Mouse (Mus musculus) sigmoid colon, adult 10 weeks (tissue): ENCODE data around the gene Ttc32. TPM values are rescaled to one million over a fixed set of nuclear protein-coding genes. Genes with fewer than 3 reads are reported as not detected.

Experiments
- polyA plus RNA-seq: library from polyadenylated mRNA; stranded (reverse); fragments of 350-450 nt; fragmentation: Illumina TruSeq; extraction: RNeasy Lipid Tissue Mini Kit (QIAGEN cat#74804); gene quantifications from one replicate; pipeline ENCODE4 v1.2.3, GENCODE M21; 2014; ENCODE audit warnings: low read depth, low replicate concordance

The Ttc32 gene
- 45.6 TPM for polyA plus RNA-seq

DNA sequence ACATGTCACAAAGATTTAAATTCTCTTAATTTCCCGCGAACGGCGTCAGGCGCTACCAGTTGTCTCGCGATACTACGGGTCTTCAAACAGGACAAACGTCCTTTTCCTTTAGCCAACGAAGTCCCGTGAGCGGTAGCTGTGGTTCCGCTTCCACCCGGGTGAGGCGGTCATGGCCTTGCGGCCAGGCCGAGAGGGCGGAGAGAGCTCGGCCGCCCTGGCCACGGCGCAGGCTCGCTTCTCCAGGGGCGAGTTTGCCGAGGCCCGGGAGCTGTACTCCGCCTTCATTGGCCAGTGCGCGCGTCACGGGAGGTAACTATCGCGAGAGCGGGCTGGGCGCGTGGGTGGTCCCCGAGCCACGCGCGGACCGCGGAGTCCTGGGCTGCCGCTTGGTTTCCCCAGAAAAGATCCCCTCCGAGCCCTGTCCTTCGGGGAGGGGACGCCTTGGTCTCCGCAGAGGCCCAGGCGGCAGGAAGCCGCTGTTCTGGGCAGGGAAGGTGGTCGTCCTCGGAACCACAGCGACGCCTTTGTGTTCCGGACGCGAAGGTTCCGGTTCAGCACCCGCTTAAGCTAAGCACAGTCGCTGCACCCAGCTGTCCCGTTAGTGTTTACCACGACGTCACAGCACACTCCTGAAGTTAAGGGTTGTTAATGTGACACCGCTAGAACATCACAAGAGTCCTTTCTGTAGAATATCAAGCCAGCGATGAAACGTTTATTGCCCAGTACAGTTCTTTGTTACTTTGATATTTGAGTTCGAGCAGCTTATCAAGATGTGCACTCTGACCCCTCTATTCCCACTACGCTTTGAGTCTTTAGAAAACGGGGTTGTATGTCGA is at the start of gene Ttc32:
TSS of gene Ttc32 (plus strand) at position 110 of the 836 bp plus-strand sequence.

Other genes starting within 250 kb of the Ttc32 start
- 691 TPM for gene Laptm4a, start 108.3 kb upstream of the Ttc32 start, polyA plus RNA-seq
- not detected for gene Matn3, start 82.1 kb upstream of the Ttc32 start, polyA plus RNA-seq
- 5.0 TPM for gene Wdr35, start 56.1 kb upstream of the Ttc32 start, polyA plus RNA-seq